Mouse (Mus musculus): ENCODE data around the gene Numb.

GRCm38 (mm10) chr12:83792706-83793410, 128.9 kb downstream of the Numb start:
- TF ChIP-seq CTCF (IDR thresholded peaks at IDR 0.05; ENCODE audit: low read depth) = no peak
- TF ChIP-seq EP300 (optimal IDR thresholded peaks at IDR 0.05) = no peak

All from stomach, postnatal 0 days (tissue).